ENCODE assay signal across 16 mouse cellular contexts in genomic region chr9:98647418-98647817, GRCm38 (mm10). TPM values are rescaled to one million over a fixed set of nuclear protein-coding genes. Genes with fewer than 3 reads are reported as not detected.
DNase-seq lines count a peak whose midpoint lies in the region; ATAC-seq lines count a peak whose summit lies in the region.
"Had no signal": no experiment of that assay in that cellular context is flagged by ENCODE, and none has a peak within 500 bp of the region (broad histone marks: within the 10 kb centered on the region; RNA-seq: fewer than 3 reads in every experiment).

No protein-coding gene starts in this region.

- H3K27ac ChIP-seq in midbrain, embryonic 11.5 days (ENCODE audit: low read depth, low read length) = no peak overlapping the region
- H3K27ac ChIP-seq in midbrain, embryonic 16.5 days (ENCODE audit: low read length) = no peak overlapping the region
- H3K27ac ChIP-seq in lung, embryonic 16.5 days (ENCODE audit: low read length) = no peak overlapping the region
- no peak overlapping the region for H3K27ac ChIP-seq in stomach, embryonic 16.5 days (ENCODE audit: low read length)
- H3K27ac ChIP-seq: forebrain, embryonic 12.5 days; gastrocnemius, adult 2 months; liver, embryonic 14.5 days had no signal

- DNase-seq in kidney, adult 9 months = peak; percentile 4
- no peak for DNase-seq in kidney, adult 11 months
- DNase-seq in midbrain, embryonic 11.5 days (ENCODE audit: low spot score, missing footprints) = peak; percentile 68
- no peak for DNase-seq in natural killer cell, adult 2 months (ENCODE audit: low spot score in 2 of 2)
- DNase-seq: cerebellum, adult 18-20 months; gastrocnemius, adult 2 months; kidney, postnatal 25 days; midbrain, embryonic 14.5 days; right cerebral cortex, postnatal 14 days; thymus, postnatal 25 days had no signal

- no peak overlapping the region for H3K4me2 ChIP-seq in midbrain, embryonic 11.5 days
- H3K4me2 ChIP-seq in midbrain, embryonic 16.5 days (ENCODE audit: low read length) = no peak overlapping the region
- H3K4me2 ChIP-seq in lung, embryonic 16.5 days (ENCODE audit: low read depth, low read length) = no peak overlapping the region
- H3K4me2 ChIP-seq in stomach, embryonic 16.5 days (ENCODE audit: low read depth, low read length) = no peak overlapping the region
- H3K4me2 ChIP-seq: forebrain, embryonic 12.5 days had no signal

- H3K9ac ChIP-seq in midbrain, embryonic 11.5 days (ENCODE audit: low read length) = no peak overlapping the region
- no peak overlapping the region for H3K9ac ChIP-seq in midbrain, embryonic 16.5 days (ENCODE audit: low read depth, low read length)
- H3K9ac ChIP-seq in lung, embryonic 16.5 days (ENCODE audit: low read length) = no peak overlapping the region
- H3K9ac ChIP-seq in stomach, embryonic 16.5 days (ENCODE audit: low read length) = no peak overlapping the region
- H3K9ac ChIP-seq: forebrain, embryonic 12.5 days; liver, embryonic 14.5 days had no signal

- no peaks in the 10 kb centered on the region for H3K36me3 ChIP-seq in midbrain, embryonic 11.5 days (ENCODE audit: control insufficient read depth, insufficient read depth, low read length)
- no peaks in the 10 kb centered on the region for H3K36me3 ChIP-seq in midbrain, embryonic 16.5 days (ENCODE audit: control insufficient read depth, insufficient read depth, low read length)
- no peaks in the 10 kb centered on the region for H3K36me3 ChIP-seq in lung, embryonic 16.5 days (ENCODE audit: control insufficient read depth, insufficient read depth, low read length)
- no peaks in the 10 kb centered on the region for H3K36me3 ChIP-seq in stomach, embryonic 16.5 days (ENCODE audit: control insufficient read depth, insufficient read depth, low read length)
- H3K36me3 ChIP-seq: forebrain, embryonic 12.5 days had no signal

- no peak for ATAC-seq in midbrain, embryonic 11.5 days (ENCODE audit: low FRiP score)
- no peak for ATAC-seq in midbrain, embryonic 16.5 days
- ATAC-seq in lung, embryonic 16.5 days (ENCODE audit: low read depth) = peak; percentile 90
- peak; percentile 44 for ATAC-seq in stomach, embryonic 16.5 days (ENCODE audit: insufficient read depth, low FRiP score)

- WGBS in midbrain, embryonic 11.5 days = 83% methylated on average over 12 of the region's 12 CpGs
- 58% methylated on average over 12 of the region's 12 CpGs for WGBS in midbrain, embryonic 16.5 days
- WGBS in lung, embryonic 16.5 days = 46% methylated on average over 12 of the region's 12 CpGs
- 47% methylated on average over 12 of the region's 12 CpGs for WGBS in stomach, embryonic 16.5 days

- H3K4me3 ChIP-seq in midbrain, embryonic 11.5 days (ENCODE audit: low read depth, low read length) = no peak overlapping the region
- H3K4me3 ChIP-seq in midbrain, embryonic 16.5 days (ENCODE audit: low read depth, low read length) = no peak overlapping the region
- no peak overlapping the region for H3K4me3 ChIP-seq in lung, embryonic 16.5 days (ENCODE audit: low read length)
- no peak overlapping the region for H3K4me3 ChIP-seq in stomach, embryonic 16.5 days (replicated peaks; ENCODE audit: low read length)
- H3K4me3 ChIP-seq: forebrain, embryonic 12.5 days; gastrocnemius, adult 2 months; myocyte had no signal

- no peaks in the 10 kb centered on the region for H3K27me3 ChIP-seq in midbrain, embryonic 11.5 days (ENCODE audit: control insufficient read depth, insufficient read depth, low read length)
- no peaks in the 10 kb centered on the region for H3K27me3 ChIP-seq in midbrain, embryonic 16.5 days (ENCODE audit: control insufficient read depth, insufficient read depth, low read depth, low read length)
- no peaks in the 10 kb centered on the region for H3K27me3 ChIP-seq in lung, embryonic 16.5 days (ENCODE audit: control insufficient read depth, insufficient read depth, low read depth, low read length)
- H3K27me3 ChIP-seq in stomach, embryonic 16.5 days (ENCODE audit: control insufficient read depth, insufficient read depth, low read length) = no peaks in the 10 kb centered on the region; the same call in 1 of the 2 replicates

- no peaks in the 10 kb centered on the region for H3K9me3 ChIP-seq in midbrain, embryonic 11.5 days (ENCODE audit: control insufficient read depth, low read length)
- H3K9me3 ChIP-seq in midbrain, embryonic 16.5 days (replicated peaks; ENCODE audit: control insufficient read depth, low read length, poor library complexity, severe bottlenecking) = no peaks in the 10 kb centered on the region
- H3K9me3 ChIP-seq in lung, embryonic 16.5 days (ENCODE audit: control insufficient read depth, low read length) = no peaks in the 10 kb centered on the region
- no peaks in the 10 kb centered on the region for H3K9me3 ChIP-seq in stomach, embryonic 16.5 days (replicated peaks; ENCODE audit: control insufficient read depth, low read length)
- H3K9me3 ChIP-seq: forebrain, embryonic 12.5 days had no signal

- no peaks in the 10 kb centered on the region for H3K4me1 ChIP-seq in midbrain, embryonic 11.5 days (ENCODE audit: control insufficient read depth, insufficient read depth, low read length)
- no peaks in the 10 kb centered on the region for H3K4me1 ChIP-seq in midbrain, embryonic 16.5 days (ENCODE audit: control insufficient read depth, insufficient read depth, low read length)
- H3K4me1 ChIP-seq in lung, embryonic 16.5 days (replicated peaks; ENCODE audit: control insufficient read depth, insufficient read depth, low read length) = no peaks in the 10 kb centered on the region; the same call in 1 of the 2 replicates
- H3K4me1 ChIP-seq in stomach, embryonic 16.5 days (ENCODE audit: control insufficient read depth, insufficient read depth, low read length) = no peaks in the 10 kb centered on the region
- H3K4me1 ChIP-seq: forebrain, embryonic 12.5 days had no signal

RNA-seq across cellular contexts. Expression of gene Mrps22, which starts 46.0 kb away (rescaled TPM):
- polyA plus RNA-seq in midbrain, embryonic 11.5 days (2014; fragmentation: Nextera tagmentation; extraction: Ambion mirVana) = 77.8 and 81.5 TPM in 2 replicates
- 50.4 and 54.1 TPM in 2 replicates for polyA plus RNA-seq in midbrain, embryonic 16.5 days (2015; fragmentation: Nextera tagmentation; extraction: Ambion mirVana)
- 46.2 and 51.5 TPM in 2 replicates for polyA plus RNA-seq in lung, embryonic 16.5 days (2015; fragmentation: Nextera tagmentation; extraction: Ambion mirVana)
- polyA plus RNA-seq in stomach, embryonic 16.5 days (2015; fragmentation: Nextera tagmentation; extraction: Ambion mirVana) = 50.9 and 52.0 TPM in 2 replicates

Comparison
In these comparisons a context has a peak if more than half of its experiments do, and no peak if none do; other contexts are left out.
1. DNase-seq: peak in kidney, adult 9 months (single experiment) and midbrain, embryonic 11.5 days (single experiment); none in kidney, adult 11 months (single experiment) and natural killer cell, adult 2 months (0 of 2).
2. ATAC-seq: peak in lung, embryonic 16.5 days (single experiment) and stomach, embryonic 16.5 days (single experiment); none in midbrain, embryonic 11.5 days (single experiment) and midbrain, embryonic 16.5 days (single experiment).